Mouse (Mus musculus): ENCODE results near the gene Scaf1.

Scaf1 gene

GRCm38 (mm10) chr7:44954091-44954885, 61.9 kb downstream of the Scaf1 start:
- no peak for DNase-seq

DNA sequence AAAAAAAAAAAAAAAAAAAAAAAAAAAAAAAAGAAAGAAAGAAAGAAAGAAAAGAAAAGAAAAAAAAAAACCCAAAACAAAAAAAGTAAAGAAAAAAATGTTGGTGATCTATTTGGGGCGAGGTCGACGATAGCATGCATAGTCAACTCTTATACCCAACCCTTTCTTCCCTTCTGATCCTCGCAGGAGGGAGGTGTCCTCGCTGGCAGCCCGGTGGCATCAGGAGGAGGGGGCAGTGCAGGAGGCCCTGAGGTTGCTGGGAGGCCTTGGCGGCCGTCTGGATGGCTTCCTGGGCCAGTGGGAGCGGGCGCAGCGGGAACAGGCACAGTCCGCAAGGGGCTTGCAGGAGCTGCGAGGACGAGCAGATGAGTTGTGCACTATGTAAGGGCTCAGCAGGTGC, 62.6 kb downstream of the Scaf1 start:
- no peak for DNase-seq

Data from kidney, adult 9 months (tissue).